Mouse (Mus musculus) left cerebral cortex, adult 6 months (tissue): Measurements from ENCODE around the gene Krt25. TPM values are rescaled to one million over a fixed set of nuclear protein-coding genes. Genes with fewer than 3 reads are reported as not detected.

Source experiments
- long read RNA-seq, 2 experiments: library from polyadenylated mRNA; unstranded; transcript quantifications; one replicate each; pipeline ENCODE4 v2.0.0; 2019 to 2020
- polyA plus RNA-seq: library from polyadenylated mRNA; unstranded; fragments of <200 nt; fragmentation: Nextera tagmentation; gene quantifications from 2 replicates; pipeline ENCODE4 v1.2.3, GENCODE M21; 2021

Krt25 gene
- polyA plus RNA-seq = not detected in 2 replicates
- long read RNA-seq, experiment 1 = 0 reads
- long read RNA-seq, experiment 2 = 0 reads

GRCm38 (mm10) chr11:99322851-99323250 lies at the start of gene Krt25:
Gene Krt25 (minus strand): TSS chr11:99322951.

GRCm38 (mm10) chr11:99351004-99351403 lies 28.3 kb upstream of the Krt25 start, which contains the start of gene Krt27:
Gene Krt27 (minus strand): TSS chr11:99351104.

GRCm38 (mm10) chr11:99337866-99338265 lies 15.1 kb upstream of the Krt25 start, which contains the start of gene Krt26:
Gene Krt26 (minus strand): TSS chr11:99337966.

GRCm38 (mm10) chr11:99284833-99285312 lies 37.9 kb downstream of the Krt25 start, which contains the start of gene Krt24:
Gene Krt24 (minus strand): TSS chr11:99285262.

Other genes starting within 250 kb of the Krt25 start
- gene Tns4, start 233.6 kb downstream of the Krt25 start, polyA plus RNA-seq = 0.06 and 0.08 TPM in 2 replicates
- 0.13 TPM in 1 of 2 replicates, not detected in the other for gene Ccr7, start 167.9 kb downstream of the Krt25 start, polyA plus RNA-seq
- gene Smarce1, start 91.9 kb downstream of the Krt25 start, polyA plus RNA-seq = 31.1 and 43.0 TPM in 2 replicates
- 16.5 and 18.7 TPM in 2 replicates for gene Krt222, start 78.9 kb downstream of the Krt25 start, polyA plus RNA-seq
- not detected in 2 replicates for gene Krt24, start 37.7 kb downstream of the Krt25 start, polyA plus RNA-seq
- 0.05 TPM in 1 of 2 replicates, not detected in the other for gene Krt26, start 15.0 kb upstream of the Krt25 start, polyA plus RNA-seq
- not detected in 2 replicates for gene Krt27, start 28.2 kb upstream of the Krt25 start, polyA plus RNA-seq
- 0.13 and 0.16 TPM in 2 replicates for gene Krt28, start 52.0 kb upstream of the Krt25 start, polyA plus RNA-seq
- 39.1 and 40.8 TPM in 2 replicates for gene Krt10, start 66.4 kb upstream of the Krt25 start, polyA plus RNA-seq
- 21.1 and 24.0 TPM in 2 replicates for gene Krt12, start 99.3 kb upstream of the Krt25 start, polyA plus RNA-seq
- gene Krt20, start 115.2 kb upstream of the Krt25 start, polyA plus RNA-seq = 0.43 TPM in 1 of 2 replicates, not detected in the other
- gene Krt23, start 170.2 kb upstream of the Krt25 start, polyA plus RNA-seq = not detected in 2 replicates
- gene Krt39, start 198.4 kb upstream of the Krt25 start, polyA plus RNA-seq = not detected in 2 replicates
- gene Krt40, start 220.2 kb upstream of the Krt25 start, polyA plus RNA-seq = not detected in 2 replicates
- gene Krtap3-3, start 227.9 kb upstream of the Krt25 start, polyA plus RNA-seq = not detected in 2 replicates
- gene Krtap3-2, start 233.9 kb upstream of the Krt25 start, polyA plus RNA-seq = not detected in 2 replicates
- not detected in 2 replicates for gene Gm11939, start 236.5 kb upstream of the Krt25 start, polyA plus RNA-seq
- not detected in 2 replicates for gene Krtap3-1, start 243.7 kb upstream of the Krt25 start, polyA plus RNA-seq